Mouse (Mus musculus) right cerebral cortex, adult 2 months (tissue): ENCODE measurements around the gene Rag1.

Experiments
- DNase-seq, 2 experiments: peaks; one replicate each; pipeline ENCODE4 v3.0.0; 2021 to 2022; ENCODE audit warnings: low spot score in 2 of 2

The Rag1 gene

GRCm38 (mm10) chr2:101649114-101649671 lies at the start of gene Rag1, which contains the start of gene B230118H07Rik:
Rag1 (minus strand) TSS chr2:101649501.
B230118H07Rik (minus strand) TSS chr2:101649532.
- peak in 1 of 2 experiments; percentile 4 for DNase-seq

GRCm38 (mm10) chr2:101695584-101695983 lies 46.3 kb upstream of the Rag1 start:
- DNase-seq = no peak

GRCm38 (mm10) chr2:101693577-101694215 lies 44.4 kb upstream of the Rag1 start:
- peak; percentile 30 to 58 for DNase-seq

DNA sequence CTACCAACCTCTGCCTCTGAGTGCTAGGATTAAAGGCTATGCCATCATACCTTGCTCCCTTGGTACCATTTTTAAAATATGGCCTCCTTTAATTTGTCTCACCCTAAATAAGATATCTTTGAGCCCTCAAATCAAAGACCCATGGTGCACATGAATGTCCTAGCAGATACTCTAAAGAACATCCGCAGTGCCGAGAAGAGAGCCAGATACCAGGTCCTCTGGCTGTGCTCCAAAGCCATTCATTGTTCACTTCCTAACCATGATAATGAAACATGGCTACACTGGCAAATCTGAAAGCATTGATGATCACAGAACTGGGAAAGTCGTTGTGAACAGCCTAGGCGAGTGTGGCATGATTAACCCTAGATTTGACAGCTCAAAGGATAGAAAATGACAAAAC lies 43.7 kb upstream of the Rag1 start:
- DNase-seq = no peak

GRCm38 (mm10) chr2:101690252-101690827 lies 41.0 kb upstream of the Rag1 start:
- DNase-seq = no peak

DNA sequence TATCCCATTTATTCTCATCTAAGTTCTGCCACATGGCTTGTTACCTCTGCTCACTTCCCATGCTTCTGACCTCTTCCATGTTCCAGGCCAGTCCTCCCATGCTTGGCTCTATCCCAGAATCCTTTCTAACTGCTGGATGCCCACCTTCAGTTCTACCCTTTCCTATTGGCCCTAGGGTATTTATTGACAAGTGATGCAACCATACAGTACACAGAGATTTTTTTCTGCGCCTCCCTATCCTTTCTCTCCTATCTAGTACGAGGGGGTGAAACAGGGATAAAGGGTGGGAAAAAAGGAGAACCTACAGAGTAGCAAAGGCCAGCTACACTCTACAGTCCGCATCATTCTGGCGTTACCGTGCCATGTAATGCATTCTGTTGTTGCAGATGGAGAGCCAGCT lies 38.7 kb upstream of the Rag1 start:
- no peak for DNase-seq

GRCm38 (mm10) chr2:101684421-101684820 lies 35.1 kb upstream of the Rag1 start:
- DNase-seq = no peak

GRCm38 (mm10) chr2:101679164-101679784 lies 30.0 kb upstream of the Rag1 start:
- no peak for DNase-seq

DNA sequence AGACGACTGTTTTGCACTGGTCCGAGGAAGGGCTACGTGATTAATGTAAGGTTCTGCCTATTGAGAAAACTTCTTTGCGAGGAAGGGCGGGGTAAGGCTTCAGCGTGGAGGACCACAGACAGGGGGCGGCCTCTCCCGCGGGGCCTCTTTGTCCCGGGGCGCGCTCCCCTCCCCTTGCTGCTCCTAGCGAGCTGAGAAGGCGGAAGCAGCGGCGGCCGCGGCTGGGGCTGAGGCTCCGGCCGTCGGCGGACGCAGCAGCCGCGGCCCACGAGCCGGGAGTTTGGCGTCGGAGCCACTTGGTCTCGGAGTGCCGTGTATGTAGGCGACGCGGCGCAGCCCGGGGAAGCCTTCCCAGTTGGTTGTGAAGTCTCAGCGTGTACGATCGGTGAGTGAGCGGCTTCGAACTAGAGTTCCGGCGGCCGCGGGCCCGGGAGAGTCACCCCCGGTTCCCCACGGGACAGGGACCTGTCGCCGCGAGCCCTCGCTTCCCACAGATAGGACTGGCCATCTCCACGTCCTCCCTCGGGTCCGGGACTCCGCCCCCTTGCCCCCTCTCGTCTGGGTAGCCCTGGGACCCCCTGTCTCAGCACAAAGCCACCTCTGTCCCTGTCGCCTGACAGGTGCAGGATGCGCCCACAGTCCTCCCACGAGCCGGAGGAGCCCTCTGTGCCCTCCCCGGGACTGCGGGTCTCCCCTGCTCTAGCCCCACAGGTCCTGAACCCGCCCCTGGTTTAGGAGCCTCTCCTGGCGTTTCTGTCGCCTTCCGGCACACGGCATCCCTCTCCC lies 29.1 kb upstream of the Rag1 start, which contains the start of gene Traf6:
Traf6 (plus strand) TSS at position 194 of the 786 bp plus-strand sequence.
- peak; percentile 83 for DNase-seq

GRCm38 (mm10) chr2:101673547-101673946 lies 24.2 kb upstream of the Rag1 start:
- DNase-seq = no peak

DNA sequence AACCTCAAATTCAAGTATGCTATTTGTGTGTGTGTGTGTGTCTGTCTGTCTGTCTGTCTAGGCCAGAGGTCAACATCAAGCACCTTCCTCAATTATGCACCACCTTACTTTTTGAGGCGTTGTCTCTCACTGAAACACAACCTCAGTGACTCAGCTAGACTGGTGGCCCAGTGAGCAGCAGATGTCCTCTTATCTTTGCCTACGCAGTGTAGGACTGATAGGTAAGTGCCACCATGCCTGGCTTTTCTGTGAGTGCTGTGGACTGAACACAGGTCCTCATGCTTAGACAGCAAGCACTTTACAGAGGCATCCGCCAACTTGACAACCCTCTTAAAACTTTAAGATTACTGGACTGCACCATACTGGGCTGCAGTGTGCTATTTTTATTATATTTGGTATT lies 19.4 kb upstream of the Rag1 start:
- DNase-seq = no peak

- DNase-seq = no peak
Measured at GRCm38 (mm10) chr2:101665703-101666092, 16.4 kb upstream of the Rag1 start.

- peak; percentile 75 to 81 for DNase-seq
Measured at GRCm38 (mm10) chr2:101665058-101665702, 15.9 kb upstream of the Rag1 start.

GRCm38 (mm10) chr2:101660536-101660935 lies 11.2 kb upstream of the Rag1 start:
- DNase-seq = no peak

GRCm38 (mm10) chr2:101652921-101653597 lies 3.8 kb upstream of the Rag1 start:
- peak; percentile 86 to 89 for DNase-seq

DNA sequence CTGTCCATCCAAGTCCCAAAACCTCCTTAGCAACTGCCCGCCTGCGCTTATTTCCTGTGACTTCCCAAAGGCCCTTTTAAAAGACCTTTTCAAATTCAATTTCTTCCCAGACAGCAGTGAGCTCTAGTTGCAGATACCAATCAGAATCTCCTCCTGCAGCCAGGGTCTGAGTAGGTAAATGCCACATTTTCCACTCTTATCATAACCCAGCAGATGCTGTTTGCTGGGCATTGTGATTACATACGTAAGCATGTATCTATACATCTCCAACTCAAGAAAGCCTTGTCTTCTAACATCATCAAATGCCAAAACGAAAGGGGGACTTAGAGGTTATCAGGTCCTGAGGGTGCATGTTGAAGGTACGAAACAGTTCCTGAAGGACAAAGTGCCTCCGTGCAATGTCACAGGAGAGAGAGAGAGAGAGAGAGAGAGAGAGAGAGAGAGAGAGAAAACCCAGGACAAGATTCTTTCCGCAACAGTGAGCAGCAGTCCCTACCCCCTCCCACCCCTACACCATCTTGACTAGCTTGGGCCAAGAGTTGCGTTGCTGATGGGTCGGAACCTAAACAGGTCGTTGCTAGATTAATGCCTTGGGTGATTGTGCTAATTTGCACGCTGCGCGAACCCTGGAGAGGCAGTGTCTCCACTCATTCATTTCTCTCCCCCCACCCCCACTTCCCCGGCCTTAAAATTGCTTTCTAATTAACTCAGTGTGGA lies 3.1 kb upstream of the Rag1 start:
- peak; percentile 9 to 20 for DNase-seq

- no peak for DNase-seq
Measured at GRCm38 (mm10) chr2:101650446-101650845, 1.1 kb upstream of the Rag1 start.

GRCm38 (mm10) chr2:101648361-101648760 lies 940 bp downstream of the Rag1 start:
- no peak for DNase-seq

- DNase-seq = no peak
Measured at GRCm38 (mm10) chr2:101645841-101646240, 3.5 kb downstream of the Rag1 start.

- DNase-seq = no peak
Measured at GRCm38 (mm10) chr2:101639840-101640350, 9.4 kb downstream of the Rag1 start.
